Mouse (Mus musculus) ES-Bruce4 (cell line): ENCODE measurements around the gene Nsa2. TPM values are rescaled to one million over a fixed set of nuclear protein-coding genes. Genes with fewer than 3 reads are reported as not detected.
A peak's percentile ranks its signal among the peaks of the same experiment; 100 is the strongest.
"Not testable (repeated sequence)": the region's sequence is repeated elsewhere in the genome, so short reads cannot be mapped to it uniquely, and the experiment has no call there.

Experiments
- H3K27ac ChIP-seq: 2 replicates; pipeline ENCODE4 v1.5.1; 2012; ENCODE audit warnings: low read length, inconsistent platforms; ENCODE audit not compliant: insufficient read depth
- H3K27me3 ChIP-seq: 2 replicates; pipeline ENCODE4 v1.6.1; 2012; ENCODE audit warnings: mild to moderate bottlenecking, low read length, inconsistent platforms; ENCODE audit not compliant: control insufficient read depth, poor library complexity, insufficient read depth, severe bottlenecking
- H3K36me3 ChIP-seq: 2 replicates; pipeline ENCODE4 v1.6.1; 2012; ENCODE audit warnings: inconsistent platforms, mild to moderate bottlenecking, low read length, moderate library complexity; ENCODE audit not compliant: control insufficient read depth, poor library complexity, insufficient read depth, severe bottlenecking
- H3K4me1 ChIP-seq: one replicate; pipeline ENCODE4 v1.8.1; 2011; ENCODE audit warnings: low read length; ENCODE audit not compliant: control insufficient read depth, insufficient read depth
- H3K4me3 ChIP-seq: 2 replicates; pipeline ENCODE4 v1.5.1; 2011; ENCODE audit warnings: low read depth, mild to moderate bottlenecking, low read length
- H3K9ac ChIP-seq: 2 replicates; pipeline ENCODE4 v1.6.1; 2012; ENCODE audit warnings: low read depth, mild to moderate bottlenecking, inconsistent platforms; ENCODE audit not compliant: poor library complexity, severe bottlenecking
- H3K9me3 ChIP-seq: replicated peaks from 2 replicates; pipeline ENCODE4 v1.6.1; 2012; ENCODE audit warnings: mild to moderate bottlenecking, low read length, inconsistent platforms; ENCODE audit not compliant: control insufficient read depth, poor library complexity, insufficient read depth, severe bottlenecking
- CTCF ChIP-seq: IDR thresholded peaks from one replicate; pipeline ENCODE4 v1.8.1; 2011; ENCODE audit warnings: low read depth, low read length
- EP300 ChIP-seq: IDR thresholded peaks from 2 replicates; pipeline ENCODE4 v1.6.1; 2011; ENCODE audit warnings: low read depth, low read length; ENCODE audit not compliant: insufficient read depth
- POLR2A ChIP-seq: IDR thresholded peaks from one replicate; pipeline ENCODE4 v1.8.1; 2011; ENCODE audit warnings: low read length; ENCODE audit not compliant: insufficient read depth
- polyA plus RNA-seq: library from polyadenylated mRNA; stranded (reverse); fragments of >200 nt; gene quantifications from 2 replicates; pipeline ENCODE4 v1.2.4, GENCODE M21; 2011; ENCODE audit warnings: low read depth; ENCODE audit not compliant: missing spikeins, insufficient read depth, insufficient read length

Gene Nsa2
- polyA plus RNA-seq, 1 experiment: 347 TPM

DNA sequence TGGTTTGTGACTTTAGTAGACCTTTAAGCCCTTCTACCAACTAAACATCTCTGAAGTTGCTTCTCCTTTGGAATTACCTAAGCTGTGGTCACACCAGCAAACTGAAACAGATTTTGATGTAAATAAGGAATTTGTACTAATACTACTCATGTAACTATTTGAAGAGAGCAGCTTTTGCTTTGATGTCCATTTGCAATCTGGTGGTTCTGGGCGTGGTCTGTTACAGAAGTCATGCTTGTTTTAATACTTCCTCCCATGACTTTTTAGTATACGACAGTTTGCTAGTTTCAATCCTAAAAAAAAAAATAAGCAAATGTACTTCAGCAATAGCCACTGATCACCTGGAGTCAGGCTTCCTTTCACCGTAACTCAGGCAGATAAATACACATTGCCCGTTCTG is 8.1 kb downstream of the Nsa2 start:
- H3K27ac ChIP-seq, H3K27me3 ChIP-seq, H3K9ac ChIP-seq, H3K4me3 ChIP-seq, H3K9me3 ChIP-seq, H3K4me1 ChIP-seq: not testable (repeated sequence)
- H3K36me3 ChIP-seq: peaks cover 40% of the 10 kb centered on the region

DNA sequence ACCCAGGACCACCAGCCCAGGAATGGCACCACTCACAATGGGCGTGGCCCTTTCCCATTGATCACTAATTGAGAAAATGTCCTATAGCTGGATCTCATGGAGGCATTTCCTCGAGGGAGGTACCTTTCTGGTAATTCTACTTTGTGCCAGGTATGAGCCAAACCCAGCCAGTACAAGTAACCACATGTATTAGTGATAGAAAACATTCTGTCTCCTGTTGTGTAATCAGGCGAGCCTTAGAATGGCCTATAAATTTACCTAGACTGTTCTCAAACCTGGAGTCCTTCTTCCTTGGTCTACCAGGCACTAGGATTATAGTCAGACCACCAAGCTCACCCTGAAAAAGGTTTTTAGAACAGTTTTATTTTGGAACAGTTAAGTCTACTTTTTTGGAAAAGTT is 16.4 kb downstream of the Nsa2 start:
- Histone ChIP-seq H3K4me3 (no peak overlapping the region), H3K4me1 (no peaks in the 10 kb centered on the region), H3K9ac (no peak overlapping the region), H3K36me3 (peaks cover 79% of the 10 kb centered on the region), H3K9me3 (no peaks in the 10 kb centered on the region), H3K27ac (no peak overlapping the region), H3K27me3 (no peaks in the 10 kb centered on the region)
- no peak for TF ChIP-seq EP300
- TF ChIP-seq POLR2A: no peak
- no peak for TF ChIP-seq CTCF

DNA sequence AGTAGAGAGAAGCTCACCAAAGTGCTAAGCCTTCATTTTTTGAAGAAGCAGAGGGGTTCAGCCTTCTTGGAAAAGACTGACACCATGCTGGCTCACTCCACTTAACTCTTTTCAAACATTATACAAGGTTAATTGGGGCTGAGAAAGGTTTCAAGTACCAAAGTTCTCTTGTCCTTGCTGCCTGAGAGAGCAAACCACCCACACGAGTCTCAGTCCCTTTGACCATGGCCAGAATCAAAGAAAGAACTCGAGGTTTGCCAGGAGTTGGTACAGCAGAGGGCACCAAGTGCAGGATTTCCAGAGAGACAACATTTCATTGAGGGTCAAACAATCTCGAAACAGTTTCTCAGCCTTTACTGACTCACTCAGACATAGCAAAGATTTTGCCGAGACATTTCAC is 28.7 kb downstream of the Nsa2 start:
- TF ChIP-seq EP300 (no peak), CTCF (no peak), POLR2A (no peak)
- Histone ChIP-seq H3K27ac (no peak overlapping the region), H3K9me3 (no peaks in the 10 kb centered on the region), H3K9ac (no peak overlapping the region), H3K36me3 (peaks cover 67% of the 10 kb centered on the region), H3K27me3 (no peaks in the 10 kb centered on the region), H3K4me3 (no peak overlapping the region), H3K4me1 (no peaks in the 10 kb centered on the region)

DNA sequence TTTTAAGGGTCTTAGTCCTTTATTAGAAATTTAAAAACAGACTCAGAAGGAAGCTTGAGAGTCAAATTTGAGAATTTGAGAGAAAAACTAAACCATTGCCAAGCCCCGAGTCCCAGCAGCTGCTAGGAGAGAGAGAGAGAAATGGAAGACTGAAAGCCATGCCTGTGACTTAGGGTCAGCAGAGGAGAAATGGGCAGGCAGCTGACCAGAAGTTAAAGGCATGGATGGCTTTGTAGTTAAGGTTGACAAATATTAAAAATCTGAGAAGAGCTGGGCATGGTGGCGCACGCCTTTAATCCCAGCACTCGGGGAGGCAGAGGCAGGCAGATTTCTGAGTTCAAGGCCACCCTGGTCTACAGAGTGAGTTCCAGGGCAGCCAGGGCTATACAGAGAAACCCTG is 30.0 kb downstream of the Nsa2 start:
- H3K4me1 ChIP-seq, H3K9me3 ChIP-seq, H3K27ac ChIP-seq, H3K4me3 ChIP-seq, H3K9ac ChIP-seq, H3K27me3 ChIP-seq: not testable (repeated sequence)
- peaks cover 55% of the 10 kb centered on the region for H3K36me3 ChIP-seq

DNA sequence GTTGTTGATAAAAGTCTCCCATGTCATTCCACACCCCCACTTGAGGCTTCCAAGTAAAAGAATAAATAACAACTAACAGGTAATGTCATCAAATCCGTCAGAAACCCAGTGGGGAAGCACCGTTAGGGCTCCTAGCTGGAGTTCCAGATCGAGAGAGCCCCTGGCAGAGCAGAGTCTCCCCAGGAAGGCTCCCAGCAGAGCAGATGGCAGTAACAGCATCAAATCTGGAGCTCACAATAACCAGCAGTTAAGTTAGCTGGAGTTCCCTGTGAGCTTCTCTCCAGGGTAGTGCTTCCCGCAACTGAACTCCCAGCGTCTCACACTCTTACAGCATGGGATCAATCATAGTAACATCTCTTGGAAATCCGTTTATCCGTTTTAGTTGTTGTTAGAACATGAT is 32.7 kb downstream of the Nsa2 start:
- peaks cover 4% of the 10 kb centered on the region for H3K4me1 ChIP-seq
- H3K9me3 ChIP-seq: no peaks in the 10 kb centered on the region
- no peak overlapping the region for H3K9ac ChIP-seq
- H3K27me3 ChIP-seq: no peaks in the 10 kb centered on the region
- peak overlapping the region; percentile 38; the same call in 1 of the 2 replicates for H3K27ac ChIP-seq
- H3K4me3 ChIP-seq: no peak overlapping the region
- H3K36me3 ChIP-seq: peaks cover 36% of the 10 kb centered on the region
- no peak for TF ChIP-seq EP300
- no peak for TF ChIP-seq CTCF
- TF ChIP-seq POLR2A: no peak

DNA sequence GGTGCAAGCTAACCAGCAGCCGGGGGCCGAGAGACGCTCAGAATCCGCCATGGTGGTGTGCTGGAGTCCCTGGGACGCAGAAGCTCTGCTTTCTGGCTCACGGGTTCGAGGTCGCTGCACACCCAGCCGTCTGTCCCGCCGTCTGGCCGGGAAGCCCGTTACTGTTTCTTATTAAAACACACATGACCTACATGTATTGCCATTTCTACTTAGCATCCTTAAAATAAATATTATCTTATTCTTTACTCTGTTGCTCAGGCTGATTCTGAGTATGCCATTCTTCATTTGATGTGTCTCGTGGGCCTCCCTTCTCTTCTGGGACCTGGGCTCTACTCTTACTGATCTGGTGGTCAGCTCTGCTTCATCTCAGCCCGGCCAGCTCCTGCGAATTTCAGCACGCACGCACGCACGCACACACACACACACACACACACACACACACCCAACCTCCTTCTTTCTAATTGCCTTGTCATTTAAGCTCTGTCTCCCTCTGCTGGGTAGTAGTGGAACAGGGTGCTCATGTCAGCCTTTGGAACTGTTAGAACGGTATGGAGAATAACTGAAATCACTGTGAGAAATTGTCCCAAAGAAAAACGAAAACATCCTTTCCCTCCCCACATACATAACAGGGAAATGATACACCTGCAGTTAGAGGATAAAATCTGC is 38.4 kb downstream of the Nsa2 start, which contains the start of gene Gm6169:
Gene Gm6169 (minus strand): TSS at position 51 of the 666 bp plus-strand sequence.
- TF ChIP-seq CTCF: peak; percentile 47
- no peak for TF ChIP-seq EP300
- no peak for TF ChIP-seq POLR2A
- no peak within 1 kb of the TSS for H3K27ac ChIP-seq
- H3K36me3 ChIP-seq: peaks cover 24% of the 10 kb centered on the region
- H3K4me1 ChIP-seq: peaks cover 6% of the 10 kb centered on the region
- H3K9ac ChIP-seq: no peak within 1 kb of the TSS
- H3K4me3 ChIP-seq: no peak within 1 kb of the TSS
- no peaks in the 10 kb centered on the region for H3K9me3 ChIP-seq
- H3K27me3 ChIP-seq: no peaks in the 10 kb centered on the region
